Mouse (Mus musculus) 416B (cell line): ENCODE measurements around the gene Eno4.
"Not testable (repeated sequence)": the region's sequence is repeated elsewhere in the genome, so short reads cannot be mapped to it uniquely, and the experiment has no call there.

Experiments used
- DNase-seq: peaks from one replicate; pipeline ENCODE4 v3.0.0; 2011; ENCODE audit warnings: low read depth

Eno4 gene

DNA sequence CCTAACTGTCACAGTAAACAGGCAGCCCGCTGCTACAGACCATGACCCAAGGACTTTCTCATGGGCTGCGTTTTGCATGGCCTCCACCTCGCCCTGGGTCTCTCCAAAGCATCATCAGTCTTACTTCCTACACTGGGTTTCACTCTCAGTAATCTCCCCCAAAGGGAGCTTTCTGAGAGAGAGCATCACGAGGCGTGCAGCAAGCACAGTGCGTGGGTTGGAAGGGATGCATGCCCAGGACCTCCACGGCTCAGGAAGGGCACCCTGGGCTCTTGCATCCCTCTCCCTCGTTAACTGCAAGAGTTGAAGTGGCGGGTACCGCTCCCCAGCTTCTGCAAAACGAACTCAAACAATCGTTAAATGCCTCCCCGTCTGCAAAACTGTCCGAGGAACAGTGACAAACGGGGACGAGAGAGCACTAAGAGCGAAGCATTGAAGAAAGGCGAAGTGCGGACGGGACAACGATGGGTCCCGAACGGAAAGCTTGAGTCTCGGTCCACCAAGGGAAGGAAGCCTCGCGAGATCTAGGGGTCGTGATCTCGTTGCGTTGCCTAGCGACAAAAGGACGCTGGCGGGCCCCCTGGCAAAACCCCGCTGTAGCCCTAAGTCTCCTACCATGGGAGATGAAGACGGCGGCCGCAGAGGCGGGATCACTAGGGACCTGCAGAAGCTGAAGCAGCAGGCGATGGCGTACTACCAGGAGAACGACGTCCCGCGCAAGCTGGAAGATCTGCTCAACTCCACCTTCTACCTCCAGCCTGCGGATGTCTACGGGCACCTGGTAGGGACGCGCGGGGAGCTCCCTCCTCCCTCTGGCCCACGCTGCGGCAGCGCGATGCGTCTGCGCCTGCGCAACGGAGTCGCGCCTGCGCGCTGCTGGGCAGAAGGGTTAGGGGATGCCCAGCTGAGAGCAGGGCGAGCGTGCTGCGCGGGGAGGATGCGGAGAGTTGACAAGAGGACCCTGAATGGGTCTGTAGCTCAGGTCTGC, at the start of gene Eno4, which contains the start of gene Hspa12a:
Gene Eno4, plus strand, starts transcription at position 585 of the 988 bp plus-strand sequence.
Gene Hspa12a, minus strand, starts transcription at position 814 of the 988 bp plus-strand sequence.
- DNase-seq = peak; percentile 87

- DNase-seq = no peak
These were observed 47.0 kb upstream of the Eno4 start for GRCm38 (mm10) chr19:58896216-58896615.

DNA sequence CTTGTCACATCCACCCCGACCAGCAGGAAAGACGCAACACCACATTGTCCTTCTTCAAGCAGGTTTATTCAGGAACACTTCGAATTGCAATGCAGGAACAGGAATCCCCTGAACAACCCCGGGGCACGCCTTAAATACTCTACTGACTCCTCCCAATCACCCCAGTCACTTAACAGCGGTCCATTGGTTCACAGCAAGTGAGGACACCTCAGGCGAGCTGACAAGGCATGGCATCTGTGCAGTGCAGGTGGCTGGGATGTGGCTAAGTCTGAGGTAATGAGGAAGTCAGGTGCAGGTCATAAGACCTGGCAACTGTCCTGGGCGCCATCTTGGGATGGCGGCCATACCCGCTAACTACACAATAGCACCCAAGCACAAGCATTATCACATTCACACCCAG, 42.8 kb upstream of the Eno4 start:
- not testable (repeated sequence) for DNase-seq

GRCm38 (mm10) chr19:58903079-58903898, 39.9 kb upstream of the Eno4 start:
- no peak for DNase-seq

- peak; percentile 49 for DNase-seq
These were observed 39.3 kb upstream of the Eno4 start for GRCm38 (mm10) chr19:58903899-58904327.

DNA sequence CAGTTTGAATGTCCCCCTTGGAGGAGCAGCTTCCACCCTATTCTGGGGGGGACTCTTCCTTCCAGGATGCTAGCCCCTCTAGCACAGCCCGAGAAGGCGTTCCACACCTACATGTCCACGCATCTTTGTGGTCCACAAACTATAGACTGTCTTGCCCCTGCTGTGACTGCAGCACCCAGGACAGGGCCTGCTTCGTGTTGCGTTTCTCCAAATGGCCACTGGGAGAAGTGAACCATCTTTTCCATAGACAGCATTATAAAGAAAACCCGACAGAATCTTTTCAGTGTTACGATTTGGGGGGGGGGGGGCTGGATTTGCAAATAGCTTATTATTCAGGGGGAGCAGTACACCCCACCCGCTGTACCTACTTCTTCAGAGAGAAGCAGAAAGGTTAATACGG, 36.5 kb upstream of the Eno4 start:
- no peak for DNase-seq

DNA sequence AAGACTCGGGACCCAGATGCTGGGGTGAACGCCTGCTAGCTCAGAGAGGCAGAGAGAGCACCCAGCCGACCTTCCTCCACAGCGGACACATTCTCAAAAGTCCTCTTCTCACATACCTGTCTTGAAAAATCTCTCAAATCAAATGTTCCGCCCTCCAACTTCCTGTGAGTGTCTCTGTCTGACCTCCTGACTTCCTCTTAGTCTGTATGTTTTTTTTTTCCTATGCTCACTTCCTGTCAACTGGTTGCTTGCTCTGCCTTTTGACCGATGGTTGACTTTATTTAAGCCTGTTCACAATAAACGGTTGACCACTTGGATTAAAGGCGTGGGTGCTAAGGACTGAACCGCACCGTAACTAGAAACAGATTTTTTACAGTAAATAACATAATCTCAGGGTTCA, 35.2 kb upstream of the Eno4 start:
- no peak for DNase-seq

- DNase-seq = peak; percentile 57
These were observed 32.3 kb upstream of the Eno4 start for GRCm38 (mm10) chr19:58910941-58911368.

DNA sequence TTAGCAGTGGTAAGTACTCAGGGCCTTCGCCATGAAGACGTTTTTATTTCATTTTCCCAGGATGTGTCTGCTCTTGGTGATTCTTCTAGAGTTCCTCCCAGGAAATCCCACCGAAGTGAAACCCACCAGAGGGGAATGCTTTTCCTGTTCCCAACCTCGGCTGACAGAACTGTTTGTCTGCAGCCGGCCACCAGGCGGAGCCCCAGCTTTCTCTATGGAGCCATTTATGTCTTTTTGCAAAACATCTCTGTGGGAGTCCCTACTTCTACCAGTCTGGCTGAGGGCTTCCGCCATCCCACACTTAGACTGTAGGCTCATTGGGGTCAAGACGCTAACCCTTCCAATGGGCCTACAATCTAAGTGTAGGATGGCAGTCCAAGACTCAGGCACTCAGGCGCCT, 31.8 kb upstream of the Eno4 start:
- DNase-seq = peak; percentile 51

- DNase-seq = no peak
These were observed 29.9 kb upstream of the Eno4 start for GRCm38 (mm10) chr19:58913301-58913700.

DNA sequence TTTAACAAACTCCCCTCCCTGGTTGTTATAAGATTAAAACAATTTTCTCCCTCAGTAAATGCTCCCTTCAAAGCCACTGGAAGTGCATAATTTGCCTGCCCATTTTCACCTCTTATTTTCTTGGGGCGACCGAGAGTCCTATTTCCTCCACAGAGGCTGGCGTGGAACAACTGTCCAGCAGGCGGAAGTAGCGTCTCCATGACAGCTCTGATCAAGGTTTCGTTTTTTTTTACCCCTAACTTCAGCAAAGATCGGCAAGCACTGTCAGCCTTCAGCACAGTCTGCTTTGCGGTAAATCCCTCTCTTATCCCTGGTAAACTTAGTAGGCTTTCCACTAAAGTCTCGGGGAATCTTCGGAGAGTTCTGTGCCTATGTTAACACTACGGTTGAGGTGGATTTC, 24.6 kb upstream of the Eno4 start:
- peak; percentile 17 for DNase-seq

DNA sequence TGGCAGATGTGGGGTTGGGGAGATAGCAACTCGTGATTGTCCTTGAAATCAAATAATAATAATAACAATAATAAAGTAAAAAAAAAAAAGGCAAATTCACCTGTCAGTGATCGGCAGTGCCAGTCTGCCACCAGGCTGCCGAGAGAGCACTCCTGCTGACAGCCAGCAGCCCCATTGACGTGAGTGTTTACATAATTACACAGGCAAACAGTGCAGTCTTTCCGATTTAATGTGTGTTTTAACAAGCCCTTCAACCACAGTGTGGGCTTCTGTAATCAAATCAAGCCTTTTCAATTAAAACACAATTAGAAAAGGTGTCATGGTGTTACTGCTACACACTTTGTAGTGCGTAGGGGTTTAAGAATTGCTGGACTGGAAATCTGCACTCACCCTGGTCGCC, 24.1 kb upstream of the Eno4 start:
- DNase-seq = no peak

DNA sequence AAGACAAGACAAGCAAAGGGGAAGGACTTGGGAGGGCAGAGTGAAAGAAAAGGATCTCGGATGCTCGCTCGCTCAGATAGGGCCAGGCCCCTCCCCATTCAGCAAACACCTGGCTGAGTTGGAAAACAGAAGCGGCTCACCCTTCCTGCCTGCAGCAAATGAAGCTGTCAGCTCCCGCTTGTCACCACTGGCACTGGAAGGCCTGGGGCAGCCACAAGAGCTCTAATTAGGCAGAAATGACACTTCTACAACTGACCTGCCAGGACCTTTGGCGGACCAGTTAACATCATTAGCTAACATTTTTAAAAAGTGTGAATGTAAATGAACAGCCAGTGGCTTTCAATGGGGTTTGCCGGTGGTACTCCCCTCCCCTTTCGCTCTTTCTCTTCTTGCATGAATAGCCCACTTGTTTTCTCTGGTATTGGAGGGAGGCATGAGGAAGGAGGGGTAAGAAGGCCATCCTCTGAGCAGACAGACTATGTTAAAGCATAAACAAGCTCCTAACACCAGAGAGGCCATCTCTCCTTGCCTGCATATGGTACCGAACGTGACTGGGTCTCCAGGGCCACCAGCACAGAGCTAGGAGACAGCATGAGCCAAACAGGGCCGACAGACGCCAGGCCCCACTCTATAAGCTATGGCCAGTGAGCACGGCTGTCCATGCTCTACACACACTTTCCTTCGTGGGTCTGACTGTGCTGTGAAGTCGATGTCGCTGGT, 12.0 kb upstream of the Eno4 start:
- DNase-seq = no peak

- no peak for DNase-seq
These were observed 10.2 kb upstream of the Eno4 start for GRCm38 (mm10) chr19:58933062-58933461.

GRCm38 (mm10) chr19:58945959-58946358, 2.7 kb downstream of the Eno4 start:
- DNase-seq = peak; percentile 10

- no peak for DNase-seq
These were observed 8.3 kb downstream of the Eno4 start for GRCm38 (mm10) chr19:58951521-58951920.

DNA sequence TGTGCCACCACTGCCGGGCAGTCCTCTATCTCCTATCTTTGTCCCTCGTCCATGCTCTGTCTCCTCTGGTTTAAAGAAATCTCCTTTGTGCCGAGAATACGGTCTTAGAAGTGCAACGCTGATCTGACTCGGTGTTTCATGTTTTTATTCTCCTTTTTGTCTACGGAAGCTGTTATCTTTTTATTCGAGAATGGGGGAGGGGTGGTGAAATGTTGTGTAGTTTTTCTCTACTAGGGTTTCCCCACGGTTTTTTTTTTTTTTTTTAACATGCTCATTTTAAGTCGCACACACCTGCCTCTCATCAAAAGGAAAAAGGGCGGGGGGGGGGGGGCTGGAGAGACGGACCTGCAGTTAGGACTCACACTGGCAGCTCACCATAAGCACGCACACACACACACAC, 9.0 kb downstream of the Eno4 start:
- no peak for DNase-seq

DNA sequence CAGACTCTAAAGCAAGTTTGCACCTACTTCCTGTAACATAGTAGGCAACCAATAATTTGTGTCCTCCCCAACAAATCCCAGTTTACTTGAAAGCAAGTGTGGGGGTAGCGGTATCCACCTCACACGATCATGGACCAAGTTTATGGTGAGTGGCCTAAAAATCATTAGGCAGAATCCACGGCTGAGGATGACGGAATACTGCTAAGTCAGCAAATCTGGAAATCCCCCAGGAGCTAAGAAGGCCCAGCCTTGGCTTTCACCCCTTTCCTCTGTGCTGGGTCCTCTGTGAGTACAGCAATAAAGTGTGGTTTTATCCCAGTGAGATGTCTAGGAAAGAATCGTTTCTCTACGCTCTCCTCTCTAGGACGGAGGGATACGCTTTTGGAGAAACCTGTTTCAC, 11.6 kb downstream of the Eno4 start:
- DNase-seq = no peak

DNA sequence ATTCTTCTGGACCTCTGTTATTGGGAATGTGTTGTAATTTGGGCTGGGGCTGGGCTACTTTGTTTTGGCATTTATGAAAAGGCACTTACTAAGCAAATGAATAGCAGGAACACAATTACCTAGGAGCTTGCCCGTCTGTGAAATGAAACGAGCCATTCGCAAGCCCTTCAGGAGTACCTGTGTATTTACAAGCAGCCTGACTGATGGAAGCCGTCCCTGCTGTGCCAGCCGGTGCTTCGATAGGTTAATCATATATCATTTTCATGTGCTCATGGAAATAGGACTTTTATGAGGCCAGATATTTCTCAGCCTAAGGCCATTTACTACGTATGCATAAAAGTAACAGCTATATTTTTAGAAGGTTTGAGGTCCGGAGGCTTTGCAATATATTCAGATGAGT, 19.8 kb downstream of the Eno4 start:
- DNase-seq = no peak

DNA sequence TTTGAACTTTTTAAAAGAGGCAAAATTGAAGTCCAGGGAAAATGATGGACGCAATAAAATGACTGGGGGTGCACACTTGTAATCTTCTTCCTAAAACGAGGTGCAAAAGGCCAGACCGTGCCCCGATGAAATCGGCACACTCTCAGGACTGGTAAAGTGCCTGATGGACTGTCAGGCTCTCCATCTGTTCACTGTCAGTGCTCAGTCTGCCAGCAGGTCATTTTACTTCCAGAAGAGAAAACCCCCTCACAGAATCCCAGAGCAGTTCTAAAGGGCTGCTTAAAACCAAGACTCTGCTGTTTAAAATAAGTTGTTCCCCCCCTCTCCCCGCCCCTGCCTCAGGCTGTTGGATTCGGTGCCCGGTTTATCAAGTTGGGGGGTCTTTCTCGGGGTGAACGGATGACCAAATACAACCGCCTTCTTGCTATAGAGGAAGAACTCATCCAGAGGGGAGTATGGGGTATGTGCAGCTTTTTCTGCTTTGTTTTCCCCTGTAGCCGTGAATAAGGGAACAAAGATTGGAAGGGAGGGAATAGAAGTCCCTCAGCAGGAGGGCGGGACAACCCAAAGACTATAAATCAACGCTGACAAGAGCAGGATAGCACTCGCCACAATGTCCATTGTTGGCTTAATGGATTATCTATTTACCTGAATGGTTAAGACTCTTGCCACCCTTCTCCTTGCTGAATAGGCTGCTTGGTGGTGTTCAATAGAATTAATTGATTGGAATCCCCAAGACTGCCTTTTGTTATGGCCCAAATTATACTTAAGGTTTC, 25.7 kb downstream of the Eno4 start:
- no peak for DNase-seq

GRCm38 (mm10) chr19:58970826-58971225, 27.6 kb downstream of the Eno4 start:
- DNase-seq = no peak
